Mouse (Mus musculus) liver, adult 2 months (tissue): ENCODE measurements around the gene Sox6.

Source experiments
- CTCF ChIP-seq: fragments of 200-500 bp; IDR thresholded peaks from 2 replicates; pipeline ENCODE4 v1.5.1; 2011; ENCODE audit warnings: low read depth, low read length, control low read depth
- POLR2A ChIP-seq: fragments of 200-500 bp; IDR thresholded peaks from 2 replicates; pipeline ENCODE4 v1.6.1; 2011; ENCODE audit warnings: low read length, control low read depth; ENCODE audit not compliant: insufficient read depth; ENCODE audit errors: extremely low read depth

DNA sequence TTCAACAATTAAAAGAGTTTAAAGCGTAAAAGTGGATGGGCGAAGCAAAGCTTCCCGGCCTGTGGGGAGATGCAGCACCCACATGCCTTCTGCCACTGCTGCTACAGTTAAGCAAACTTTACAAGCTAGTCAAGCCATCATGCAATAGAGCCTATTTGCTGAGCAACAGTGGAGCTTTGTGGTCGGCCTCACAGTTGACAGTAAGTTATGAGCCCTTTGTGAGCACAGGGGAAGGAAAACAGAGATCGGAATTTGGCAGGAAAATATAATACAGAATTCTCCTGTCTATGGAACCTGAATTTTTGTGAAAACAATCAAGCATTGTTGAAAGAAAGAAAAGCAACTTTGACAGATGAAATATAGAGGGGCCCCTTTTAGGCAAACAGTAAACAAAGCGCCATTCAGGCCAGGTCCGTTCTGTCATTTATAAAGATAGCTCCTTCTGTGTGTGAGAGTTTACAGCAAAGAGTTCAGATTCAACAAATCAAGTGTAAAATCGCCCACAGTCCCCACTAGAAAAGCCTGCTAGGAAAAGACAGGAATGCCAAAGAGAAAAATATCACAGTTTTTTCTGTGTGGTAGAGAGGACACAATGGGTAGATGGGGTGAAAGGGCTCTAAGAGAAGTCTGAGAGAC lies 213.9 kb downstream of the Sox6 start:
- TF ChIP-seq POLR2A: no peak
- no peak for TF ChIP-seq CTCF
